Mouse (Mus musculus): Measurements from ENCODE around the gene Fmo1.

DNA sequence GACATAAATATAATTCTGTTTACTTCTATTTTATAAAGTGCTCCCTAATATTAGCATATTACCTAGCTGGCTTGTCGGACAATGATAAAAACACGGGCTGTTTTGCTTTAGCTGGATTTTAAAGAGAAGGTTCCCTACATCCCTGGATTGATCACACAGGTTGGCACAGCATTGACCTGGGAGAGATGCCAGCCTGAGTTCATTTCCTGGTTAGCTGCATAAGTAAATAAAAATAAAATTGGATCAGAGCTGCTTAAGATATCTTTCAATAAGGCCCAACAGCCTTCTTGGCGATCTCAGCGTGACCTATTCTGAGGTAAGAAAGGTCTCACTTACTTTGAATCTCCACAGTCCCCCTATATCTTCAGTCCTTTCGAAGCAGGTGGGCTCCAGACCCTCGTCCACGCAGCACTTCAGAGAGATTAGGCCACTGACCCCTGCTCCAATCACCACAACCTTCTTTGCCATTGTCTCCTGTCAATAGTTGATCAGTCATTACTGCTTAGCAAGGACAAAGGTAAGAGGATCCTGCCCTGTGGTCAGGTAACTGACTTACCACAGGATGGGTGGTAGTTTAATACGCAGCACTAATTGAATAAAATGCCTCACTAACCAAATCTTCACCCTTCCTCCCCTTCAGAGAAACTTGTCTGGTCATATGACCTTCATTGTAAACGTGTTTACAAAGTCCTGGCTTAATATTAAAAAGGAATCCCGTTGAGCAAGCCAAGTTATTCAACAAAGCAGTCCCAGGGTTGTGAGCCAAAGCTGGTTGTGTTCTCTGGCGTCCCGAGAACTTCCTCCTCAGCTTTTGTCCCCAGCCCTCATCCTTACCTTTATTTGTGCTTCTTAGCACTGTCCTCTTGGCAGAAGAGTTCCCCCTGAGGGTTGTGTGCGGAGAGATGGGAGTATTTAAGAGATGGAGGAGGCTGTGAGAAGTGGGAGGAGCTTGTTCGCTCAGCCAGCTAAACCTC is 31.7 kb upstream of the Fmo1 start, which contains the start of gene Fmo2:
- TF ChIP-seq ZC3H11A (IDR thresholded peaks at IDR 0.05; ENCODE audit: borderline replicate concordance, low read depth, low read length), result no peak
- no peak for TF ChIP-seq HCFC1 (IDR thresholded peaks at IDR 0.05; ENCODE audit: borderline replicate concordance, insufficient read depth, low read length)

Measured in ES-E14 (cell line).